Mouse (Mus musculus): ENCODE measurements around the gene Plekhh2. TPM values are rescaled to one million over a fixed set of nuclear protein-coding genes. Genes with fewer than 3 reads are reported as not detected.

Gene Plekhh2
- polyA plus RNA-seq, 1 experiment from 2014 or later = 1.7 TPM

GRCm38 (mm10) chr17:84621209-84621608, 109.5 kb downstream of the Plekhh2 start:
- H3K9me3 ChIP-seq (ENCODE audit: control insufficient read depth, low read length) = no peaks in the 10 kb centered on the region
- H3K4me2 ChIP-seq (ENCODE audit: low read length) = no peak overlapping the region
- no peaks in the 10 kb centered on the region for H3K4me1 ChIP-seq (replicated peaks; ENCODE audit: control insufficient read depth, insufficient read depth, low read length)
- H3K36me3 ChIP-seq (ENCODE audit: control insufficient read depth, insufficient read depth) = no peaks in the 10 kb centered on the region
- WGBS = 78% methylated on average over 6 of the region's 6 CpGs
- no peak overlapping the region for H3K9ac ChIP-seq (replicated peaks; ENCODE audit: low read depth, low read length)
- no peak overlapping the region for H3K27ac ChIP-seq (ENCODE audit: low read length)
- ATAC-seq = no peak
- H3K27me3 ChIP-seq (replicated peaks; ENCODE audit: control insufficient read depth, insufficient read depth, low read length) = no peaks in the 10 kb centered on the region
- no peak overlapping the region for H3K4me3 ChIP-seq (replicated peaks; ENCODE audit: low read length)

- ATAC-seq = no peak
- no peaks in the 10 kb centered on the region for H3K36me3 ChIP-seq (ENCODE audit: control insufficient read depth, insufficient read depth)
- WGBS = 90% methylated on average over 4 of the region's 4 CpGs
- H3K4me1 ChIP-seq (replicated peaks; ENCODE audit: control insufficient read depth, insufficient read depth, low read length) = peaks cover 4% of the 10 kb centered on the region; the same call in 1 of the 2 replicates
- H3K27ac ChIP-seq (ENCODE audit: low read length) = no peak overlapping the region
- H3K4me2 ChIP-seq (ENCODE audit: low read length) = no peak overlapping the region
- no peaks in the 10 kb centered on the region for H3K27me3 ChIP-seq (replicated peaks; ENCODE audit: control insufficient read depth, insufficient read depth, low read length)
- no peaks in the 10 kb centered on the region for H3K9me3 ChIP-seq (ENCODE audit: control insufficient read depth, low read length)
- no peak overlapping the region for H3K4me3 ChIP-seq (replicated peaks; ENCODE audit: low read length)
- no peak overlapping the region for H3K9ac ChIP-seq (replicated peaks; ENCODE audit: low read depth, low read length)
Measured at GRCm38 (mm10) chr17:84622028-84622427, 110.3 kb downstream of the Plekhh2 start.

- no peaks in the 10 kb centered on the region for H3K36me3 ChIP-seq (ENCODE audit: control insufficient read depth, insufficient read depth)
- no peaks in the 10 kb centered on the region for H3K9me3 ChIP-seq (ENCODE audit: control insufficient read depth, low read length)
- no peak overlapping the region for H3K9ac ChIP-seq (replicated peaks; ENCODE audit: low read depth, low read length)
- H3K4me2 ChIP-seq (ENCODE audit: low read length) = no peak overlapping the region
- H3K27ac ChIP-seq (ENCODE audit: low read length) = no peak overlapping the region
- no peaks in the 10 kb centered on the region for H3K27me3 ChIP-seq (replicated peaks; ENCODE audit: control insufficient read depth, insufficient read depth, low read length)
- no peak for ATAC-seq
- H3K4me1 ChIP-seq (replicated peaks; ENCODE audit: control insufficient read depth, insufficient read depth, low read length) = peaks cover 7% of the 10 kb centered on the region; the same call in 1 of the 2 replicates
- 71% methylated on average over 2 of the region's 2 CpGs for WGBS
- H3K4me3 ChIP-seq (replicated peaks; ENCODE audit: low read length) = no peak overlapping the region
Measured at GRCm38 (mm10) chr17:84622873-84623272, 111.2 kb downstream of the Plekhh2 start.

GRCm38 (mm10) chr17:84626276-84626856, 114.7 kb downstream of the Plekhh2 start, which contains the start of gene Dync2li1:
Dync2li1 (plus strand) TSS chr17:84626496.
- peak; percentile 98 for ATAC-seq
- Histone ChIP-seq H3K27me3 (replicated peaks; ENCODE audit: control insufficient read depth, insufficient read depth, low read length) (no peaks in the 10 kb centered on the region), H3K9me3 (ENCODE audit: control insufficient read depth, low read length) (no peaks in the 10 kb centered on the region), H3K27ac (ENCODE audit: low read length) (no peak within 1 kb of the TSS), H3K36me3 (ENCODE audit: control insufficient read depth, insufficient read depth) (no peaks in the 10 kb centered on the region), H3K4me2 (ENCODE audit: low read length) (peak within 1 kb of the TSS; percentile 58), H3K4me1 (replicated peaks; ENCODE audit: control insufficient read depth, insufficient read depth, low read length) (peaks cover 7% of the 10 kb centered on the region; the same call in 1 of the 2 replicates), H3K9ac (replicated peaks; ENCODE audit: low read depth, low read length) (peak within 1 kb of the TSS; percentile 56), H3K4me3 (replicated peaks; ENCODE audit: low read length) (peak within 1 kb of the TSS; percentile 50)
- WGBS = under 1% methylated on average over 25 of the region's 25 CpGs

- Histone ChIP-seq H3K9me3 (ENCODE audit: control insufficient read depth, low read length) (no peaks in the 10 kb centered on the region), H3K27ac (ENCODE audit: low read length) (no peak overlapping the region)
- WGBS = 26% methylated on average over 9 of the region's 9 CpGs
Measured at GRCm38 (mm10) chr17:84626857-84627305, 115.2 kb downstream of the Plekhh2 start.

GRCm38 (mm10) chr17:84627721-84628120, 116.0 kb downstream of the Plekhh2 start:
- H3K9me3 ChIP-seq (ENCODE audit: control insufficient read depth, low read length) = no peaks in the 10 kb centered on the region
- WGBS = 92% methylated on average over 10 of the region's 10 CpGs
- no peak overlapping the region for H3K4me2 ChIP-seq (ENCODE audit: low read length)
- no peak overlapping the region for H3K27ac ChIP-seq (ENCODE audit: low read length)
- no peaks in the 10 kb centered on the region for H3K27me3 ChIP-seq (replicated peaks; ENCODE audit: control insufficient read depth, insufficient read depth, low read length)
- H3K4me3 ChIP-seq (replicated peaks; ENCODE audit: low read length) = no peak overlapping the region
- H3K4me1 ChIP-seq (replicated peaks; ENCODE audit: control insufficient read depth, insufficient read depth, low read length) = peaks cover 7% of the 10 kb centered on the region; the same call in 1 of the 2 replicates
- ATAC-seq = no peak
- H3K36me3 ChIP-seq (ENCODE audit: control insufficient read depth, insufficient read depth) = no peaks in the 10 kb centered on the region
- H3K9ac ChIP-seq (replicated peaks; ENCODE audit: low read depth, low read length) = no peak overlapping the region

More at GRCm38 (mm10) chr17:84626857-84627305, 115.2 kb downstream of the Plekhh2 start:
- Histone ChIP-seq H3K4me3 (replicated peaks; ENCODE audit: low read length) (peak overlapping the region; percentile 50), H3K4me2 (ENCODE audit: low read length) (peak overlapping the region; percentile 58), H3K36me3 (ENCODE audit: control insufficient read depth, insufficient read depth) (no peaks in the 10 kb centered on the region), H3K4me1 (replicated peaks; ENCODE audit: control insufficient read depth, insufficient read depth, low read length) (peaks cover 7% of the 10 kb centered on the region; the same call in 1 of the 2 replicates), H3K27me3 (replicated peaks; ENCODE audit: control insufficient read depth, insufficient read depth, low read length) (no peaks in the 10 kb centered on the region), H3K9ac (replicated peaks; ENCODE audit: low read depth, low read length) (peak overlapping the region; percentile 56)
- ATAC-seq = peak; percentile 51

- H3K36me3 ChIP-seq (ENCODE audit: control insufficient read depth, insufficient read depth) = no peaks in the 10 kb centered on the region
- no peak overlapping the region for H3K27ac ChIP-seq (ENCODE audit: low read length)
- no peak for ATAC-seq
- no peaks in the 10 kb centered on the region for H3K9me3 ChIP-seq (ENCODE audit: control insufficient read depth, low read length)
- no peak overlapping the region for H3K4me2 ChIP-seq (ENCODE audit: low read length)
- H3K9ac ChIP-seq (replicated peaks; ENCODE audit: low read depth, low read length) = no peak overlapping the region
- H3K4me3 ChIP-seq (replicated peaks; ENCODE audit: low read length) = no peak overlapping the region
- WGBS = 87% methylated on average over 9 of the region's 9 CpGs
- H3K27me3 ChIP-seq (replicated peaks; ENCODE audit: control insufficient read depth, insufficient read depth, low read length) = no peaks in the 10 kb centered on the region
- H3K4me1 ChIP-seq (replicated peaks; ENCODE audit: control insufficient read depth, insufficient read depth, low read length) = peaks cover 7% of the 10 kb centered on the region; the same call in 1 of the 2 replicates
Measured at GRCm38 (mm10) chr17:84628611-84629010, 116.9 kb downstream of the Plekhh2 start.

- Histone ChIP-seq H3K4me3 (replicated peaks; ENCODE audit: low read length) (no peak overlapping the region), H3K27ac (ENCODE audit: low read length) (no peak overlapping the region), H3K9me3 (ENCODE audit: control insufficient read depth, low read length) (no peaks in the 10 kb centered on the region), H3K9ac (replicated peaks; ENCODE audit: low read depth, low read length) (no peak overlapping the region), H3K4me2 (ENCODE audit: low read length) (no peak overlapping the region), H3K36me3 (ENCODE audit: control insufficient read depth, insufficient read depth) (no peaks in the 10 kb centered on the region), H3K4me1 (replicated peaks; ENCODE audit: control insufficient read depth, insufficient read depth, low read length) (peaks cover 5% of the 10 kb centered on the region; the same call in 1 of the 2 replicates), H3K27me3 (replicated peaks; ENCODE audit: control insufficient read depth, insufficient read depth, low read length) (no peaks in the 10 kb centered on the region)
- 94% methylated on average over 6 of the region's 6 CpGs for WGBS
- ATAC-seq = no peak
Measured at GRCm38 (mm10) chr17:84631836-84632235, 120.1 kb downstream of the Plekhh2 start.

GRCm38 (mm10) chr17:84633443-84633842, 121.7 kb downstream of the Plekhh2 start:
- Histone ChIP-seq H3K9me3 (ENCODE audit: control insufficient read depth, low read length) (no peaks in the 10 kb centered on the region), H3K27me3 (replicated peaks; ENCODE audit: control insufficient read depth, insufficient read depth, low read length) (no peaks in the 10 kb centered on the region), H3K4me2 (ENCODE audit: low read length) (no peak overlapping the region), H3K9ac (replicated peaks; ENCODE audit: low read depth, low read length) (no peak overlapping the region), H3K4me1 (replicated peaks; ENCODE audit: control insufficient read depth, insufficient read depth, low read length) (no peaks in the 10 kb centered on the region), H3K4me3 (replicated peaks; ENCODE audit: low read length) (no peak overlapping the region), H3K27ac (ENCODE audit: low read length) (no peak overlapping the region), H3K36me3 (ENCODE audit: control insufficient read depth, insufficient read depth) (no peaks in the 10 kb centered on the region)
- WGBS = 88% methylated on average over 13 of the region's 13 CpGs
- no peak for ATAC-seq

Data from forebrain, embryonic 16.5 days (tissue).